Mouse (Mus musculus): ENCODE data around the gene Defb19. TPM values are rescaled to one million over a fixed set of nuclear protein-coding genes. Genes with fewer than 3 reads are reported as not detected.

Defb19 gene
- total and polyA plus RNA-seq, 3 experiments: not detected

DNA sequence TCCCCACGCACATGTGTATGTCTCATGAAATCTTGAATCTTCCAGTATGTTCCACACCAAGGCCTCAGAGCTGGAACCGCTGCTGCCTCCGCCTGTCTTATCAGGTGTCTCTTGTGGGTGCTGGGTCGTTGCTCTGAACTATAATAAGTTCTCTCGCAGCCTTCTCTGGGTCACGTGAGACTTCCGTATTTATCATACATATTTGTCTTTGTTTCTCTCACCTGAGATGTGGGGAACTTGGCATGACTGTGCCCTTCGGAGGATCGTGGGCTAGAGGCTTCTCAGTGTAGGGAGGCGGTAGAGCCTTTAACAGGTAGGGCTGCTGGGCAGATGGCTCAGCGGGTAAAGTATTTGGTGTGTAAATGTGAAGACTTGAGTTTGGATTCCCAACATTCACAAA is 500 bp upstream of the Defb19 start:
- H3K9me3 ChIP-seq (replicated peaks; ENCODE audit: insufficient read depth, low read length): no peaks in the 10 kb centered on the region
- TF ChIP-seq USF1 (IDR thresholded peaks at IDR 0.05; ENCODE audit: low read depth, low read length): peak; percentile 84
- TF ChIP-seq POLR2AphosphoS2 (IDR thresholded peaks at IDR 0.05; ENCODE audit: low read length): no peak
- peak; percentile 62; the same call in 1 of the 2 replicates for TF ChIP-seq BHLHE40 (IDR thresholded peaks at IDR 0.05; ENCODE audit: borderline replicate concordance, low read depth, low read length)
- no peak for TF ChIP-seq KAT2A (conservative IDR thresholded peaks at IDR 0.05; ENCODE audit: low read depth, low read length)
- TF ChIP-seq USF2 (IDR thresholded peaks at IDR 0.05; ENCODE audit: borderline replicate concordance in 1 of 2, insufficient read depth in 1 of 2, low read depth in 1 of 2, low read length in 2 of 2): 0 out of 4 replicates have a peak, but pooled peaks of 1 of the 2 experiments have one; percentile 25
- TF ChIP-seq NRF1 (IDR thresholded peaks at IDR 0.05; ENCODE audit: insufficient read depth, low read depth, low read length, poor library complexity, severe bottlenecking): no peak

DNA sequence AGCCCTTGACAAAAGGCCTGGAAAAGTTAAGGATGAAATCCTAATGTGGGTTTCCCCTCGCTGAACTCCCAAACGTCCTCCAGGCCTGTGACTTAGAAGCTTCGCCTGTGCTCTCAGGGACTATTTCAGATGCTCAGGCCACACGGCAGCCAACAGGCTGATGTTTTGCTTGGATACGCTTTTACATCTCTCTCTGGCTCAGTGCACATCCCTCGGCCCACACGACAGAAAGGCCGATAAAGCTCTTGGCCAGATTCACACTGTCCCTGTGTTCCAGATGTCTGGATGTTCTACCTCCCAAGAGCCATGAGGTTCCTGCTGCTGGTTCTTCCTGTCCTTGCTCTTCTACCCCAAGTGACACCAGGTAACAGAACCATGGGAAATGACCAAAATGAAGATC is 6.6 kb downstream of the Defb19 start:
- H3K36me3 ChIP-seq (ENCODE audit: control insufficient read depth in 1 of 2, insufficient read depth in 2 of 2, low read length in 2 of 2): no peaks in the 10 kb centered on the region
- no peak for DNase-seq (ENCODE audit: low read depth, low spot score)
- H3K9me3 ChIP-seq (replicated peaks; ENCODE audit: insufficient read depth, low read length): no peaks in the 10 kb centered on the region
- no peaks in the 10 kb centered on the region for H3K4me1 ChIP-seq (ENCODE audit: control insufficient read depth in 1 of 2, insufficient read depth in 2 of 2, low read length in 2 of 2)
- no peak overlapping the region for H3K9ac ChIP-seq (ENCODE audit: control insufficient read depth, low read depth, low read length, poor library complexity, severe bottlenecking)
- peaks cover 8 to 12% of the 10 kb centered on the region in 2 experiments for H3K27me3 ChIP-seq (ENCODE audit: control insufficient read depth in 1 of 2, insufficient read depth in 2 of 2, low read length in 2 of 2)
- H3K4me3 ChIP-seq (ENCODE audit: control insufficient read depth in 1 of 2, insufficient read depth in 1 of 2, low read depth in 2 of 2, low read length in 2 of 2): no peak overlapping the region
- TF ChIP-seq MYB (IDR thresholded peaks at IDR 0.05; ENCODE audit: low read depth, low read length) (no peak), RAD21 (IDR thresholded peaks at IDR 0.05; ENCODE audit: low read depth, low read length) (no peak), GABPA (IDR thresholded peaks at IDR 0.05; ENCODE audit: low read depth, low read length) (no peak), E2F4 (IDR thresholded peaks at IDR 0.05; ENCODE audit: borderline replicate concordance, low read depth, low read length) (no peak), EP300 (IDR thresholded peaks at IDR 0.05; ENCODE audit: low read depth in 1 of 2, low read length in 2 of 2) (no peak), HCFC1 (IDR thresholded peaks at IDR 0.05; ENCODE audit: low read depth, low read length) (no peak), USF2 (IDR thresholded peaks at IDR 0.05; ENCODE audit: borderline replicate concordance in 1 of 2, insufficient read depth in 1 of 2, low read depth in 1 of 2, low read length in 2 of 2) (no peak)
- H3K27ac ChIP-seq (ENCODE audit: control insufficient read depth, low read depth, low read length): no peak overlapping the region
- H3K79me2 ChIP-seq (ENCODE audit: control insufficient read depth, insufficient read depth, low read length, poor library complexity): no peaks in the 10 kb centered on the region

More for the DNA sequence above, 500 bp upstream of the Defb19 start:
- DNase-seq (ENCODE audit: low read depth, low spot score): peak; percentile 38
- H3K9ac ChIP-seq (ENCODE audit: control insufficient read depth, low read depth, low read length, poor library complexity, severe bottlenecking): no peak overlapping the region
- peaks cover 3 to 14% of the 10 kb centered on the region in 2 experiments; a peak in 3 of 4 replicates for H3K27me3 ChIP-seq (ENCODE audit: control insufficient read depth in 1 of 2, insufficient read depth in 2 of 2, low read length in 2 of 2)
- H3K36me3 ChIP-seq (ENCODE audit: control insufficient read depth in 1 of 2, insufficient read depth in 2 of 2, low read length in 2 of 2): no peaks in the 10 kb centered on the region; a peak in 1 of 4 replicates
- H3K79me2 ChIP-seq (ENCODE audit: control insufficient read depth, insufficient read depth, low read length, poor library complexity): no peaks in the 10 kb centered on the region
- H3K27ac ChIP-seq (ENCODE audit: control insufficient read depth, low read depth, low read length): no peak overlapping the region
- peaks cover 0 to 10% of the 10 kb centered on the region in 2 experiments; a peak in 2 of 4 replicates for H3K4me1 ChIP-seq (ENCODE audit: control insufficient read depth in 1 of 2, insufficient read depth in 2 of 2, low read length in 2 of 2)
- no peak overlapping the region for H3K4me3 ChIP-seq (ENCODE audit: control insufficient read depth in 1 of 2, insufficient read depth in 1 of 2, low read depth in 2 of 2, low read length in 2 of 2)
